Mouse (Mus musculus): Measurements from ENCODE around the gene Gm47791. TPM values are rescaled to one million over a fixed set of nuclear protein-coding genes. Genes with fewer than 3 reads are reported as not detected.

Gm47791 gene
- polyA plus RNA-seq, 1 experiment, result not detected

DNA sequence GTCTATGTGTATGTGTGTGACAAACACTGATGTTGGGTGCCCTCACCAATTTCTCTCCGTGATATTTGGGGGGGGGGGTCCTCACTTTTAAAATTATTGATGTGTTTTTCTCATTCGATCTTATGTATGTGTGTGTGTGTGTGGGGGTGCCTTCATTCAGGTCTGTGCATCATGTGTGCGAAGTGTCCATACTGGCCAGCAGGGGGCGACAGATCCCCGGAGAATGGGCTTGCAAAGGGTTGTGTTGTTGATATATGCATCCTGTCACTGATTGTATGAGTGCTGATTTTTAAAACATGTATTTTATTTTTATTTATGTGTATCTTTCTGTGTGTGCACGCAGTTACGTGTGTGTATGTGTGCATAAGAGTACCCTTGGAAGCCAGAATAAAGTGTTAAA lies 32.6 kb upstream of the Gm47791 start:
- no peak overlapping the region for H3K4me3 ChIP-seq (ENCODE audit: insufficient read depth, low read length)
- peaks cover 9% of the 10 kb centered on the region for H3K4me1 ChIP-seq (ENCODE audit: control insufficient read depth, insufficient read depth, low read length)
- no peak overlapping the region for H3K27ac ChIP-seq (ENCODE audit: insufficient read depth, low read length)
- TF ChIP-seq CTCF (IDR thresholded peaks at IDR 0.05; ENCODE audit: borderline replicate concordance, insufficient read depth, low read length) (peak; percentile 41; the same call in 1 of the 2 replicates), POLR2A (IDR thresholded peaks at IDR 0.05; ENCODE audit: low read depth, low read length) (no peak)

DNA sequence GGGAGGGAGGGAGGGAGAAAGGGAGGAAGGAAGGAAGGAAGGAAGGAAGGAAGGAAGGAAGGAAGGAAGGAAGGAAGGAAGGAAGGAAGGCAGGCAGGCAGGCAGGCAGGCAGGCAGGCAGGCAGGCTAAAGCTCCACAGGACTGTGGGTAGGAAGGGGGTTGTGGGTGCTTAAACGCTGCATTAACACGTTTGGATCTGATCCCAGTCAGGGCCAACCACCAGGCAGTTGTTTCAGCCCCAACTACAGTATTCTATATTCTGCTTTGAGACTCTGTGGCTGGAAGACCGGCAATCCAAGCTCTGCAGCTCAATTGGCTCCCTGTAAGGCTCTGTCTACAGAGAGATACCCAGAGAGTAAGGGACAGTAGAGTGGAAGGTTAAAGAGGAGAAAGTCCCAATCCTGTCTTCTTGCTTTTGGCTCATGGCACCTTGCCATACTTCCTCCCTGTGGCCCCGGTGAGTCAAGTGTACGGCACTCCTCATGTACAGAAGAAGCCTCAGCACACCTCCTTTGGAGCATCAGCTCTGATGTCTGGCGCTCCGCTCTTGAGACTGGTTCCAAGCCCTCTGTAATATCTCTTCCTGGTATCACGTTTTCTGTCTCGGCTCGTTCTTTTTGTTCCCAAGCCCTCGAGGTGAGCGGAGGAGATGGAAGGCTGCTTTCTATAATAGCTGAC lies 30.2 kb upstream of the Gm47791 start:
- no peak for TF ChIP-seq POLR2A (IDR thresholded peaks at IDR 0.05; ENCODE audit: low read depth, low read length)
- no peak for TF ChIP-seq CTCF (IDR thresholded peaks at IDR 0.05; ENCODE audit: borderline replicate concordance, insufficient read depth, low read length)
- no peak overlapping the region for H3K4me3 ChIP-seq (ENCODE audit: insufficient read depth, low read length)
- peaks cover 7% of the 10 kb centered on the region for H3K4me1 ChIP-seq (ENCODE audit: control insufficient read depth, insufficient read depth, low read length)
- H3K27ac ChIP-seq (ENCODE audit: insufficient read depth, low read length), result no peak overlapping the region

DNA sequence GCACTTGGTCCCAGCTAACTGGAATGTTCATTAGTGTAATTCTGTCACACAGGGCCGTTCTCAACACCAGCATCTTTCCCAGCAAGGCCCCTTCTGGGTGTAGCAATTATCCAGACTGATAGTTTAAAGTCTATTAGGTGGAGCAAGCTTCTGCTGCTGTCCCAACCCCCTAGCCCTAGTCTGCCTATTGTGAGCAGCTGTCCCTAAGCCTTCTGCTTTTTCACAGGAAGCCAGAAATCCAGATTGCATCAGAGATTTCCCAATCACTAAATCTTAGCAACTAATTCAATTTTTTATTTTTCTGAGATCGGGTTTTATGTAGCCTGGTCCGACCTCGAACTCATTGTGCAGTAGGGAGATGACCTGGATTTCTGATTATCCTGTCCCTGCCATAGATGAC lies 27.9 kb upstream of the Gm47791 start:
- no peak overlapping the region for H3K27ac ChIP-seq (ENCODE audit: insufficient read depth, low read length)
- H3K4me1 ChIP-seq (ENCODE audit: control insufficient read depth, insufficient read depth, low read length), result peaks cover 16% of the 10 kb centered on the region
- TF ChIP-seq CTCF (IDR thresholded peaks at IDR 0.05; ENCODE audit: borderline replicate concordance, insufficient read depth, low read length), result no peak
- TF ChIP-seq POLR2A (IDR thresholded peaks at IDR 0.05; ENCODE audit: low read depth, low read length), result no peak
- H3K4me3 ChIP-seq (ENCODE audit: insufficient read depth, low read length), result no peak overlapping the region

DNA sequence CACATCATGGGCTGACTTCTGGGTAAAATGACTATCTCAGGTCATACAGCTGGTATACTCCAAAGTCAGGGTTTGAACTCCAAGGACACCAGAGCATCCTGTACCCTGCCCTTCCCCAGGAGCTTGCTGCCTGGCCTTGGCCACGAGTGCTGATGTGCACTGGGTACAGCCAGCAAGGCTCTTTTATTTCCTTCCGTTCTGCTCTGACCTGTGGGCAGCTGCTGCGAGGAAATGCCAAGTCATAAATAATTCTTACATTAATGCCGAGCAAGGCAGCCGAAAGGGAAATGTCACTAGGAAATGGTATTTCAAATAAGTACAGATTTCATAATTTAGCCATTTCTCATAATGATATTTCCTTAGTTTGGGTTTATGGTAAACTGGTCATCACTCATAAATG lies 27.3 kb upstream of the Gm47791 start:
- Histone ChIP-seq H3K4me1 (ENCODE audit: control insufficient read depth, insufficient read depth, low read length) (peaks cover 17% of the 10 kb centered on the region), H3K4me3 (ENCODE audit: insufficient read depth, low read length) (no peak overlapping the region), H3K27ac (ENCODE audit: insufficient read depth, low read length) (no peak overlapping the region)
- no peak for TF ChIP-seq POLR2A (IDR thresholded peaks at IDR 0.05; ENCODE audit: low read depth, low read length)
- TF ChIP-seq CTCF (IDR thresholded peaks at IDR 0.05; ENCODE audit: borderline replicate concordance, insufficient read depth, low read length), result no peak

DNA sequence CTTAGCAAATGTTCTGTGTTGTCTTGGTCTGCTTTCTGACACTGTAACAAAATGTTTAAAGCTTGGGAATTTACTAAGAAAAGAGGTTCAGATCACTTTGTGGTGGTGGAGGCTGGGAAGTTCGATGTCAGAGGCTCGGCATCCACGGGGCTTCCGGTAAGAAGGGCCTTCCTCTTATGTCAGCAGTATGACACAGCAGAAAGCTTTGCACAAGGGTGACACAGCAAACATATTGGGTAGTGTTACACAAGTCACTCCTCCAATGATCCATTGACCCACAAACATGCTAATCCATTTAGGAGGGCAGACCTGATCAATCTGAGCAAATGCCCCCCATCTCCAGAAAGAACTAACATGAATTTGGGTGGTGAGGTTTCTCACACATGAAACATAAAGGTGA lies 26.0 kb upstream of the Gm47791 start:
- no peak for TF ChIP-seq POLR2A (IDR thresholded peaks at IDR 0.05; ENCODE audit: low read depth, low read length)
- no peak for TF ChIP-seq CTCF (IDR thresholded peaks at IDR 0.05; ENCODE audit: borderline replicate concordance, insufficient read depth, low read length)
- Histone ChIP-seq H3K4me1 (ENCODE audit: control insufficient read depth, insufficient read depth, low read length) (peaks cover 20% of the 10 kb centered on the region), H3K4me3 (ENCODE audit: insufficient read depth, low read length) (no peak overlapping the region), H3K27ac (ENCODE audit: insufficient read depth, low read length) (no peak overlapping the region)

DNA sequence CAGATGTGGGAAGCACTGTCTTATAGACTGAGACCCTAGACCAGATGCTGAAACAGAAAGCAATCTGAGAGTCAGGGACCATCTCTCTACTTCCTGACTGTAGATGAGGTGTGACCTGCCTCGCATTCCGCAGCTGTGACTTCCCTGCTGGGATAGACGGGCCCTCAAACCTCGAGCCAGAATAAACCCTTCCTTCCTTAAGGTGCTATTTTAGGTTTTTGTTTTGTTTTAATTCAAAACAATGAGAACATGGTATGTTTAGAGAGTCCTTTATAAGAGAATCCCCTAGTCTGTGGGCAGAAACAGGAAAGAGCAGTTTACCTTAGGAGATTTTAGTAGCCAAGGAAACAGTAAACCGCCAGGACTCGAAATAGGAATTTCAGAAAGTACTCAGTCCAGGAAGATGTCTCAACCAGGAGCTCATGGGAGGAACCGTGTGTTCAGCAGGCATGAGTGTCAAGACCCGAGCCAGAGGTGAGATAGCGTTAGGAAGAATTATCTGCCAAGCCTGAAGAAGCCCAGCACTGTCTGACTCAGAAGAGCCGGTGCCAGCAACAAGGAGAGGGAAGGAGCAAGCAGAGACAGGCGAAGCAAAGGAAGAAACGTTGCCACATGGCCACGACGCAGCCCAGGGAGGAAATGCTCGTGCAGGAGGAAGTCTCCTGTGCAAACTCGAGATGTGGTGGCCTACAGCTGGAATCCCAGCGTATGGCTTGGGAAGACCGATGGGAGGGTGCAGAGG lies 24.8 kb upstream of the Gm47791 start:
- no peak for TF ChIP-seq POLR2A (IDR thresholded peaks at IDR 0.05; ENCODE audit: low read depth, low read length)
- TF ChIP-seq CTCF (IDR thresholded peaks at IDR 0.05; ENCODE audit: borderline replicate concordance, insufficient read depth, low read length), result no peak
- Histone ChIP-seq H3K27ac (ENCODE audit: insufficient read depth, low read length) (peak overlapping the region; percentile 5), H3K4me1 (ENCODE audit: control insufficient read depth, insufficient read depth, low read length) (peaks cover 14% of the 10 kb centered on the region), H3K4me3 (ENCODE audit: insufficient read depth, low read length) (no peak overlapping the region)

DNA sequence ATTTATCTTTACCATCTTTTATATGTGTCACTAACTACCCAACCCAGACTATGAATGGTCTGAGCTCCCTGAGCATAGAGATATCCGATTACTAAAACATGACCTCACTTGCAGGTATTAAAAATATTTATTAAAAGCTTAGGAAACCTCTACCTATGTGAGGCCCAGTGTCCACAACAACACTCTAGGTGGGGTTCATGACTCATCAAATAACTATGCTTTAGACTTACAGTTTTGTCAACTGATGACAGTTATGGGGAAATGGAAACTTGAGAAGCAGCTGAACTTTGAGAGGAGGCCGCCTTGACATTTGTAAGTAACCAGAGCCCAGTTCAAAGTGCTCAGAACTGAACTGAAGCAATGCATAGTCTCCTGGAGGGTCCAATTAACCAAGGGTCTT lies 24.2 kb upstream of the Gm47791 start:
- Histone ChIP-seq H3K4me3 (ENCODE audit: insufficient read depth, low read length) (no peak overlapping the region), H3K4me1 (ENCODE audit: control insufficient read depth, insufficient read depth, low read length) (peaks cover 14% of the 10 kb centered on the region), H3K27ac (ENCODE audit: insufficient read depth, low read length) (peak overlapping the region; percentile 5)
- TF ChIP-seq CTCF (IDR thresholded peaks at IDR 0.05; ENCODE audit: borderline replicate concordance, insufficient read depth, low read length) (no peak), POLR2A (IDR thresholded peaks at IDR 0.05; ENCODE audit: low read depth, low read length) (no peak)

DNA sequence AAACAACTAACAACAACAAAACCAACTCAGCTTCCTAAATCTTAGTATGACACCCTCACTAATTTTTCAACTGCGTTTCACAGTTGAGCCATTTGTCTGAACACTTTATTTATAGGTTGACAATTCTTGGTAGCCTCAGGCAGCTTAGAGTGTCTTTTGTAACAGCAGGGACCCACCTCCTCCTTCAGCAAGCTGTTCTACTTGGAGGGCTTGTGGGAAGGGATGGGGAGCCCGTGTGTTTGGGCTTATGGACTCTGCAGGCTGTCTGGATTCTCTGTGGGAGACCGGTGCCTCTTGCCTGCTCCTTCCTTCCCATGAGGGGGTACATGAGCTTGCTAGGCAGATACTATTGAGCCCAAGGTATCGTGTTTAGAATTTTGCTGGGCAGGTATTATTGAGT lies 22.9 kb upstream of the Gm47791 start:
- Histone ChIP-seq H3K4me3 (ENCODE audit: insufficient read depth, low read length) (no peak overlapping the region), H3K4me1 (ENCODE audit: control insufficient read depth, insufficient read depth, low read length) (peaks cover 14% of the 10 kb centered on the region), H3K27ac (ENCODE audit: insufficient read depth, low read length) (no peak overlapping the region)
- TF ChIP-seq POLR2A (IDR thresholded peaks at IDR 0.05; ENCODE audit: low read depth, low read length) (no peak), CTCF (IDR thresholded peaks at IDR 0.05; ENCODE audit: borderline replicate concordance, insufficient read depth, low read length) (no peak)

DNA sequence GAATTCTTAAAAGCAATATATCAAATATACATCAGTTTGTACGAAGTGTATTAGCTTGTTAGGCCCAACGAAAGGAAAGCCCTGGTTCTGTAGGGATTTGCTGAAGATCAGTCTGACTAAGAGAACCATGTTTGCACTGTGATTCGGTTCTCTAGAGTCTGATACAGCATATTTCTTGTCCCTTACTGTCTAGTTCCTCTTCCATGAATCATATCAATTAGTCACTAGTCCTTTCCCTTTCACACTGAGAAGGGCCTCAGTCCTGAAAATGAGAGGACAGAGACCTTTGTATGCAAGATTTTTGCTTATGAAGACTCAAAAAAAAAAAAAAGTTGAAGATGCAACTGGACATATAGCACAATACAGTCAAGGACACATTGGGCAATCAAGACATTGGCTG lies 22.1 kb upstream of the Gm47791 start:
- Histone ChIP-seq H3K4me3 (ENCODE audit: insufficient read depth, low read length) (no peak overlapping the region), H3K27ac (ENCODE audit: insufficient read depth, low read length) (peak overlapping the region; percentile 51; the same call in 1 of the 2 replicates), H3K4me1 (ENCODE audit: control insufficient read depth, insufficient read depth, low read length) (peaks cover 14% of the 10 kb centered on the region)
- TF ChIP-seq POLR2A (IDR thresholded peaks at IDR 0.05; ENCODE audit: low read depth, low read length) (no peak), CTCF (IDR thresholded peaks at IDR 0.05; ENCODE audit: borderline replicate concordance, insufficient read depth, low read length) (no peak)

DNA sequence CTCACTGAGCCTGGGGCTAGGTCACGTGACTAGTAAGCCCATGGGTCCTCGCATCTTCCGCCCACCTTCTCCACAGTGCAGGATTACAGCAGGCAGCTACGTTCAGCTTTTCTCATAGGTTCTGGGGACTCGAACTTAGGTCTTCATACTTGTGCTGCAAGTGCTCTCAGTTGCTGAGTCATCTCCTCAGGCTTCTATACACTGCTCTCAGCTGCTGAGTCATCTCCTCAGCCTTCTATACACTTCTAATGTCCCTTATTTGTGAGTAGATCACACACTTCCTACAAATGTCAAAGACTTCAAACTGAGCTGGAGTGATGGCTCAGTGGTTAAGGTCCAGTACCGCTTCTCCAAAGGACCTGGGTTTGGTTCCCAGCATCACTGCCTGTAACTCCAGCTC lies 21.2 kb upstream of the Gm47791 start:
- TF ChIP-seq POLR2A (IDR thresholded peaks at IDR 0.05; ENCODE audit: low read depth, low read length) (no peak), CTCF (IDR thresholded peaks at IDR 0.05; ENCODE audit: borderline replicate concordance, insufficient read depth, low read length) (no peak)
- H3K4me1 ChIP-seq (ENCODE audit: control insufficient read depth, insufficient read depth, low read length), result peaks cover 14% of the 10 kb centered on the region
- H3K4me3 ChIP-seq (ENCODE audit: insufficient read depth, low read length), result no peak overlapping the region
- H3K27ac ChIP-seq (ENCODE audit: insufficient read depth, low read length), result no peak overlapping the region
